8 mouse cellular contexts compared by ENCODE assay signal in genomic region chr2:164953224-164953623, GRCm38 (mm10). TPM values are rescaled to one million over a fixed set of nuclear protein-coding genes. Genes with fewer than 3 reads are reported as not detected.
DNase-seq lines count a peak whose midpoint lies in the region; ATAC-seq and TF ChIP-seq lines count a peak whose summit lies in the region.

No protein-coding gene starts in this region.

- no peak overlapping the region for H3K4me3 ChIP-seq in embryonic facial prominence, embryonic 14.5 days (ENCODE audit: low read depth, low read length)
- H3K4me3 ChIP-seq in heart, embryonic 14.5 days (ENCODE audit: control insufficient read depth in 1 of 2, insufficient read depth in 1 of 2, low read depth in 1 of 2, low read length in 2 of 2): no peak overlapping the region
- no peak overlapping the region for H3K4me3 ChIP-seq in lung, adult 2 months (replicated peaks; ENCODE audit: extremely low read depth, low read depth, low read length)
- no peak overlapping the region for H3K4me3 ChIP-seq in thymus, adult 2 months (ENCODE audit: control insufficient read depth, insufficient read depth, low read length)

- no peak overlapping the region for H3K27ac ChIP-seq in embryonic facial prominence, embryonic 14.5 days (replicated peaks; ENCODE audit: low read depth, low read length)
- no peak overlapping the region for H3K27ac ChIP-seq in heart, embryonic 14.5 days (replicated peaks in 1 of 2; ENCODE audit: control insufficient read depth in 1 of 2, insufficient read depth in 1 of 2, low read depth in 2 of 2, low read length in 2 of 2)
- H3K27ac ChIP-seq in thymus, adult 2 months (ENCODE audit: control insufficient read depth, insufficient read depth, low read length): no peak overlapping the region

- 0 out of 2 replicates have a peak, but pooled peaks cover 4% of the 10 kb centered on the region for H3K4me1 ChIP-seq in embryonic facial prominence, embryonic 14.5 days (ENCODE audit: control insufficient read depth, insufficient read depth, low read length)
- peaks cover 0 to 5% of the 10 kb centered on the region in 2 experiments; a peak in 2 of 4 replicates for H3K4me1 ChIP-seq in heart, embryonic 14.5 days (ENCODE audit: control insufficient read depth in 2 of 2, insufficient read depth in 2 of 2, low read length in 2 of 2)
- no peaks in the 10 kb centered on the region for H3K4me1 ChIP-seq in lung, adult 2 months (ENCODE audit: control insufficient read depth, insufficient read depth, low read length)
- H3K4me1 ChIP-seq in thymus, adult 2 months (replicated peaks; ENCODE audit: control insufficient read depth, insufficient read depth, low read length): peaks cover 7% of the 10 kb centered on the region

- DNase-seq in adrenal gland, postnatal 4 days (ENCODE audit: low spot score in 2 of 2): peak; percentile 68 to 79
- DNase-seq in embryonic facial prominence, embryonic 14.5 days (ENCODE audit: low spot score): peak; percentile 78
- peak; percentile 89 for DNase-seq in kidney, postnatal 10 days
- peak; percentile 77 for DNase-seq in lung, adult 2 months
- peak; percentile 80 for DNase-seq in thymus, adult 2 months

- peak; percentile 70 for TF ChIP-seq CTCF in lung, adult 2 months (IDR thresholded peaks at IDR 0.05; ENCODE audit: insufficient read depth, low read length)
- peak; percentile 93 for TF ChIP-seq CTCF in thymus, adult 2 months (IDR thresholded peaks at IDR 0.05; ENCODE audit: borderline replicate concordance, control insufficient read depth, extremely low read depth, insufficient read depth, low read length, poor library complexity)

- TF ChIP-seq POLR2A in lung, adult 2 months (IDR thresholded peaks at IDR 0.05; ENCODE audit: borderline replicate concordance, extremely low read depth, low read depth, low read length): no peak
- no peak for TF ChIP-seq POLR2A in thymus, adult 2 months (IDR thresholded peaks at IDR 0.05; ENCODE audit: control insufficient read depth, extremely low read depth, insufficient read depth, low read length, poor library complexity)

- peak overlapping the region; percentile 38; the same call in 1 of the 2 replicates for H3K4me2 ChIP-seq in embryonic facial prominence, embryonic 14.5 days (ENCODE audit: low read depth, low read length)
- H3K4me2 ChIP-seq in heart, embryonic 14.5 days (ENCODE audit: low read length): 0 out of 2 replicates have a peak overlapping the region, but pooled peaks have one; percentile 23

- no peak overlapping the region for H3K9ac ChIP-seq in embryonic facial prominence, embryonic 14.5 days (ENCODE audit: low read depth, low read length)
- no peak overlapping the region for H3K9ac ChIP-seq in heart, embryonic 14.5 days (ENCODE audit: low read length)

- H3K27me3 ChIP-seq in embryonic facial prominence, embryonic 14.5 days (replicated peaks; ENCODE audit: control insufficient read depth, insufficient read depth, low read length): peaks cover 49% of the 10 kb centered on the region
- peaks cover 68% of the 10 kb centered on the region for H3K27me3 ChIP-seq in heart, embryonic 14.5 days (ENCODE audit: control insufficient read depth, insufficient read depth, low read length)
- H3K27me3 ChIP-seq in thymus, adult 2 months (ENCODE audit: control insufficient read depth, insufficient read depth, low read length): peaks cover 9% of the 10 kb centered on the region; the same call in 1 of the 2 replicates

- WGBS in embryonic facial prominence, embryonic 14.5 days: 3% methylated on average over 21 of the region's 21 CpGs
- 3% methylated on average over 21 of the region's 21 CpGs for WGBS in heart, embryonic 14.5 days
- 1% methylated on average over 21 of the region's 21 CpGs for WGBS in lung, adult 2 months
- WGBS in thymus, adult 2 months: 3% methylated on average over 21 of the region's 21 CpGs

- peak; percentile 73 for ATAC-seq in CD4-positive, CD25-positive, alpha-beta regulatory T cell, adult 4 months
- peak; percentile 81 for ATAC-seq in embryonic facial prominence, embryonic 14.5 days (ENCODE audit: low read depth)
- peak; percentile 55 for ATAC-seq in heart, embryonic 14.5 days (ENCODE audit: insufficient number of reproducible peaks, insufficient read depth, low FRiP score, low read depth)
- ATAC-seq in neutrophil, adult 5-6 weeks (ENCODE audit: extremely low read depth, insufficient number of reproducible peaks, low FRiP score, poor library complexity, severe bottlenecking): peak; percentile 38; the same call in 1 of the 2 replicates

- H3K9me3 ChIP-seq in embryonic facial prominence, embryonic 14.5 days (ENCODE audit: control insufficient read depth, low read length): no peaks in the 10 kb centered on the region
- H3K9me3 ChIP-seq in heart, embryonic 14.5 days (ENCODE audit: control insufficient read depth, low read length): no peaks in the 10 kb centered on the region

- H3K36me3 ChIP-seq in embryonic facial prominence, embryonic 14.5 days (ENCODE audit: control insufficient read depth, insufficient read depth, low read length): no peaks in the 10 kb centered on the region
- no peaks in the 10 kb centered on the region for H3K36me3 ChIP-seq in heart, embryonic 14.5 days (ENCODE audit: control insufficient read depth, insufficient read depth, low read length)
- H3K36me3 ChIP-seq in thymus, adult 2 months (ENCODE audit: control insufficient read depth, insufficient read depth, low read length): no peaks in the 10 kb centered on the region

RNA-seq across cellular contexts. Expression of gene Slc12a5, which starts 7.4 kb away (rescaled TPM):
- polyA plus RNA-seq in CD4-positive, CD25-positive, alpha-beta regulatory T cell, adult 4 months (2017; shearing (Covaris generic)): under 1 TPM in 1 of 2 experiments, not detected in 1; 0.31 TPM
- 10 to 100 TPM; 12.7 to 14.0 TPM for total RNA-seq in adrenal gland, postnatal 4 days (2021)
- 0.56 and 1.1 TPM in 2 replicates for polyA plus RNA-seq in embryonic facial prominence, embryonic 14.5 days (2014; fragmentation: Nextera tagmentation; extraction: Ambion mirVana)
- 0.62 and 0.71 TPM in 2 replicates for polyA plus RNA-seq in heart, embryonic 14.5 days (2014; fragmentation: Nextera tagmentation; extraction: Ambion mirVana)
- 3.6 and 3.9 TPM in 2 replicates for polyA plus RNA-seq in lung, adult 2 months (2012; rRNA removed)
- 0.98 and 1.7 TPM in 2 replicates for total RNA-seq in neutrophil, adult 5-6 weeks (2017)
- 0.70 and 1.3 TPM in 2 replicates for polyA plus RNA-seq in thymus, adult 2 months (2012; rRNA removed)

RNA-seq across cellular contexts. Expression of gene Mmp9, which starts 12.6 kb away (rescaled TPM):
- polyA plus RNA-seq in CD4-positive, CD25-positive, alpha-beta regulatory T cell, adult 4 months (2017; shearing (Covaris generic)): 1 to 10 TPM; 2.0 to 4.1 TPM
- total RNA-seq in adrenal gland, postnatal 4 days (2021): 1 to 10 TPM; 3.4 to 5.7 TPM
- polyA plus RNA-seq in embryonic facial prominence, embryonic 14.5 days (2014; fragmentation: Nextera tagmentation; extraction: Ambion mirVana): 33.7 and 52.0 TPM in 2 replicates
- polyA plus RNA-seq in heart, embryonic 14.5 days (2014; fragmentation: Nextera tagmentation; extraction: Ambion mirVana): 0.09 TPM in 1 of 2 replicates, not detected in the other
- polyA plus RNA-seq in lung, adult 2 months (2012; rRNA removed): 12.4 and 13.4 TPM in 2 replicates
- 611 and 622 TPM in 2 replicates for total RNA-seq in neutrophil, adult 5-6 weeks (2017)
- polyA plus RNA-seq in thymus, adult 2 months (2012; rRNA removed): 29.1 and 31.7 TPM in 2 replicates

RNA-seq across cellular contexts. Expression of gene Zfp335, which starts 41.7 kb away (rescaled TPM):
- polyA plus RNA-seq in CD4-positive, CD25-positive, alpha-beta regulatory T cell, adult 4 months (2017; shearing (Covaris generic)): 1 to 10 TPM; 5.6 to 8.2 TPM
- 10 to 100 TPM; 20.7 to 21.7 TPM for total RNA-seq in adrenal gland, postnatal 4 days (2021)
- polyA plus RNA-seq in embryonic facial prominence, embryonic 14.5 days (2014; fragmentation: Nextera tagmentation; extraction: Ambion mirVana): 11.9 and 13.9 TPM in 2 replicates
- polyA plus RNA-seq in heart, embryonic 14.5 days (2014; fragmentation: Nextera tagmentation; extraction: Ambion mirVana): 6.8 and 6.9 TPM in 2 replicates
- polyA plus RNA-seq in lung, adult 2 months (2012; rRNA removed): 33.2 and 34.9 TPM in 2 replicates
- total RNA-seq in neutrophil, adult 5-6 weeks (2017): 28.2 and 30.4 TPM in 2 replicates
- 92.6 and 99.0 TPM in 2 replicates for polyA plus RNA-seq in thymus, adult 2 months (2012; rRNA removed)
